Mouse (Mus musculus): ENCODE measurements around the gene Rasgef1a. TPM values are rescaled to one million over a fixed set of nuclear protein-coding genes. Genes with fewer than 3 reads are reported as not detected.

The Rasgef1a gene
- polyA plus RNA-seq, 1 experiment from 2014 or later, result 0.19 TPM

DNA sequence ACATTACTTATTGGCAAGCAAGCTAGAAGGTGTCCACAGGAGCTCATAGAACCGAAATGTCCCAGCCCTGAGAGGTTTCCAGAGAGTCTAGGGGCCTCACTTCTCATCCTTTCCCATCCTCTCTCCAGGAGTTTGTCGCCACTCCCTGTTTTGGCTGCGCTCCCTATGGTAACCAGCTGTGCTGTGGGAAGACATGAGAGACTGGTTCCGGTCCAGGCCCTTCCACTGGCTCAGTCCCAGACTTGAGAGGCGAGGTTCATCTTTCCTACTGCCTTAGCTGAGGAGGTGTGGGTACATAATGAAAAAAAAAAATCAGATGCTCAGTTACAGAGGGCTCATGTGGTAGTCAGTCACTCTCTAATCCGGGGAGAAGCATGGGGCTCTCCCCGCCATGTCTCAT, 19.9 kb upstream of the Rasgef1a start:
- H3K4me2 ChIP-seq (replicated peaks; ENCODE audit: low read depth), result no peak overlapping the region
- TF ChIP-seq EP300 (optimal IDR thresholded peaks at IDR 0.05) (no peak), CTCF (IDR thresholded peaks at IDR 0.05; ENCODE audit: low read depth) (no peak)
- no peak overlapping the region for H3K27ac ChIP-seq (replicated peaks)
- no peaks in the 10 kb centered on the region for H3K27me3 ChIP-seq (ENCODE audit: control insufficient read depth, insufficient read depth, low read length)
- WGBS, result 63% methylated on average over 7 of the region's 7 CpGs
- H3K9ac ChIP-seq (ENCODE audit: low read length), result no peak overlapping the region
- DNase-seq (ENCODE audit: low spot score) (no peak), ATAC-seq (ENCODE audit: low FRiP score, low TSS enrichment) (no peak)
- no peaks in the 10 kb centered on the region for H3K36me3 ChIP-seq (ENCODE audit: control insufficient read depth, insufficient read depth, low read length)
- H3K9me3 ChIP-seq (ENCODE audit: control insufficient read depth, low read length), result no peaks in the 10 kb centered on the region
- H3K4me3 ChIP-seq (ENCODE audit: low read depth, low read length), result no peak overlapping the region
- no peaks in the 10 kb centered on the region for H3K4me1 ChIP-seq (replicated peaks; ENCODE audit: control insufficient read depth, insufficient read depth)

DNA sequence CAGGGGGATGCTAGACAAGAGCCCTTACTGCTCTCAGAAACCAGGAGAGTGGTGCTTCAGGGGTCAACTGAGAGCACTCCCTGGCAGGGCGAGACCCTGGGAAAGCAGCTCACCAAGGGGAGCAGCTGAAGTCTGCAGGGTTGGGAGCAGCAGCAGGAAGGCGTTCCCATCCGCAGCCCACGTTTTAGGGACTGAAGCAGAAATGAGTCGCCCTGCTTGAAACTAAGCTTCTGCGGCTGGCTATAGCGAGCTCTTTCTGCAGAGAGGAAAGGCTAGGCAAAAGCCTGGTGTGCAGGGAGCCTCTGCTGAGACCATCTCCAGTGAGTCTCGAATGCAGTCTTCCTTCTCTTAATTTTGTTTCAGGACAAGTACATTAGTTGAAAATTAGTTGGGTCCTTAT, 19.3 kb upstream of the Rasgef1a start:
- DNase-seq (ENCODE audit: low spot score) (no peak), ATAC-seq (ENCODE audit: low FRiP score, low TSS enrichment) (no peak)
- Histone ChIP-seq H3K9ac (ENCODE audit: low read length) (no peak overlapping the region), H3K4me3 (ENCODE audit: low read depth, low read length) (no peak overlapping the region), H3K27ac (replicated peaks) (no peak overlapping the region), H3K36me3 (ENCODE audit: control insufficient read depth, insufficient read depth, low read length) (no peaks in the 10 kb centered on the region), H3K4me2 (replicated peaks; ENCODE audit: low read depth) (no peak overlapping the region), H3K27me3 (ENCODE audit: control insufficient read depth, insufficient read depth, low read length) (no peaks in the 10 kb centered on the region), H3K9me3 (ENCODE audit: control insufficient read depth, low read length) (no peaks in the 10 kb centered on the region), H3K4me1 (replicated peaks; ENCODE audit: control insufficient read depth, insufficient read depth) (no peaks in the 10 kb centered on the region)
- TF ChIP-seq EP300 (optimal IDR thresholded peaks at IDR 0.05) (no peak), CTCF (IDR thresholded peaks at IDR 0.05; ENCODE audit: low read depth) (no peak)
- WGBS, result 58% methylated on average over 8 of the region's 8 CpGs

DNA sequence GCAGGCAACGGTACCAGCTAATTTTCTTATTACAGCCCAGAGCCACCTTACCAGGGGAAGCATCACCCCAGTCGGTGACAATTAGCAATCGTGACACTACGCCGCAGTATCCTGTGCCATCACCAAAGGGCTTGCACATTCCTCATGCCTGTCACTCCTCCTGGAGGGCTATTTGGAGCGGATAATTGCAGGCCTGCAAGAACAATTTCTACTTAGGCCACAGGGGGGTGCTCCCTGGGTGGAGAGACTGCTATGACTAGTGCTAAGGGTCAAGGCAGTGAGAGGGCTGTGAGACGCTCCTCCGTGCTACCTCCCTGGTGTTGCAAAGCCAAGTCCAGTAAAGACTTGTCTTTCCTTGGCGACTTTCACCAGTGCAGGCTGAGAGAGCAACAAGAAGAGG, 16.1 kb upstream of the Rasgef1a start:
- H3K4me3 ChIP-seq (ENCODE audit: low read depth, low read length), result no peak overlapping the region
- no peak overlapping the region for H3K27ac ChIP-seq (replicated peaks)
- H3K4me1 ChIP-seq (replicated peaks; ENCODE audit: control insufficient read depth, insufficient read depth), result no peaks in the 10 kb centered on the region
- ATAC-seq (ENCODE audit: low FRiP score, low TSS enrichment) (no peak), DNase-seq (ENCODE audit: low spot score) (no peak)
- no peak overlapping the region for H3K4me2 ChIP-seq (replicated peaks; ENCODE audit: low read depth)
- H3K27me3 ChIP-seq (ENCODE audit: control insufficient read depth, insufficient read depth, low read length), result no peaks in the 10 kb centered on the region
- WGBS, result 53% methylated on average over 9 of the region's 9 CpGs
- TF ChIP-seq CTCF (IDR thresholded peaks at IDR 0.05; ENCODE audit: low read depth) (peak; percentile 42), EP300 (optimal IDR thresholded peaks at IDR 0.05) (no peak)
- no peaks in the 10 kb centered on the region for H3K36me3 ChIP-seq (ENCODE audit: control insufficient read depth, insufficient read depth, low read length)
- H3K9me3 ChIP-seq (ENCODE audit: control insufficient read depth, low read length), result no peaks in the 10 kb centered on the region
- H3K9ac ChIP-seq (ENCODE audit: low read length), result no peak overlapping the region

DNA sequence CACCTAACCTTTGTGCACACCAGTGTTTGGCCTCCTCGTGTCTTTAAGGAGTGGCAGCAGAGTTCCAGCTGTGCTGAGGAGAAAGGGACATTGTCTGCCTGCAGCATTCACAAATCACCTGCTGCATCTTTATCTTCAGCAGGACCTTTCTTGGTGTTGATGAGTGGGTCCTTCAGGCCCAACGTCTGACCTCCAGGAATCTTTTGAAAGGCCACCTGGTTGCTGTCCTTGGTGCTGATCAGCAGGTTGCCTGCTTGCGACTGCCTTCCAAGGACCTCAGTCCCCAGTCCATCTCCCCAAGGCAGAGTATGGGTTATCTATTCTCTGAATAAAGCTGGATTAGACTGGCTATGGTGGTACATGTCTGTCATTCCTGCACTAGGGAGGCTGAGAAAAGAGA, 10.0 kb upstream of the Rasgef1a start:
- Histone ChIP-seq H3K27ac (replicated peaks) (no peak overlapping the region), H3K4me3 (ENCODE audit: low read depth, low read length) (no peak overlapping the region), H3K4me1 (replicated peaks; ENCODE audit: control insufficient read depth, insufficient read depth) (no peaks in the 10 kb centered on the region), H3K36me3 (ENCODE audit: control insufficient read depth, insufficient read depth, low read length) (no peaks in the 10 kb centered on the region), H3K9ac (ENCODE audit: low read length) (no peak overlapping the region), H3K27me3 (ENCODE audit: control insufficient read depth, insufficient read depth, low read length) (no peaks in the 10 kb centered on the region), H3K9me3 (ENCODE audit: control insufficient read depth, low read length) (no peaks in the 10 kb centered on the region), H3K4me2 (replicated peaks; ENCODE audit: low read depth) (no peak overlapping the region)
- DNase-seq (ENCODE audit: low spot score) (peak; percentile 44), ATAC-seq (ENCODE audit: low FRiP score, low TSS enrichment) (no peak)
- TF ChIP-seq EP300 (optimal IDR thresholded peaks at IDR 0.05) (no peak), CTCF (IDR thresholded peaks at IDR 0.05; ENCODE audit: low read depth) (no peak)
- 14% methylated on average over 3 of the region's 3 CpGs for WGBS

DNA sequence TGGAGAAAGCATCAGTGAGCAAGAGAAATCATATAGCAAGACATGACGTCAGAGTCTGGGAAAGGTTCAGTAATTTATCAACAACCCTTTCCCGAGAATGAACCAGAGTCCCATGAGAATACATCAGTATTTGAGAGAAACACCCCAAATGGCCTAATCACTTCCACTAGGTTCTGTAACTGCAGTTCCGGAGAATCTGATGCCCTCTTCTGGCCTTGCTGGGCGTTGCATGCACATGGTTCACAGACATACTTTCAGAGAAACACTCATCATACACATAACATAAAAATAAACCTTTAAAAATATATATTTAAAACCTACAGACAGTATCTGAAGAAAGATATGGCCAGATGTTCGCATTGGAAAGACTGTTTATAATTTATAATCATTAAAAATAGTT, 3.9 kb upstream of the Rasgef1a start:
- H3K36me3 ChIP-seq (ENCODE audit: control insufficient read depth, insufficient read depth, low read length), result no peaks in the 10 kb centered on the region
- H3K27ac ChIP-seq (replicated peaks), result no peak overlapping the region
- no peaks in the 10 kb centered on the region for H3K9me3 ChIP-seq (ENCODE audit: control insufficient read depth, low read length)
- WGBS, result 51% methylated on average over 5 of the region's 5 CpGs
- H3K27me3 ChIP-seq (ENCODE audit: control insufficient read depth, insufficient read depth, low read length), result peaks cover 6% of the 10 kb centered on the region; the same call in 1 of the 2 replicates
- no peak for ATAC-seq (ENCODE audit: low FRiP score, low TSS enrichment)
- no peak overlapping the region for H3K4me3 ChIP-seq (ENCODE audit: low read depth, low read length)
- DNase-seq (ENCODE audit: low spot score), result no peak
- no peak overlapping the region for H3K4me2 ChIP-seq (replicated peaks; ENCODE audit: low read depth)
- TF ChIP-seq CTCF (IDR thresholded peaks at IDR 0.05; ENCODE audit: low read depth) (peak; percentile 62), EP300 (optimal IDR thresholded peaks at IDR 0.05) (no peak)
- no peak overlapping the region for H3K9ac ChIP-seq (ENCODE audit: low read length)
- H3K4me1 ChIP-seq (replicated peaks; ENCODE audit: control insufficient read depth, insufficient read depth), result no peaks in the 10 kb centered on the region

DNA sequence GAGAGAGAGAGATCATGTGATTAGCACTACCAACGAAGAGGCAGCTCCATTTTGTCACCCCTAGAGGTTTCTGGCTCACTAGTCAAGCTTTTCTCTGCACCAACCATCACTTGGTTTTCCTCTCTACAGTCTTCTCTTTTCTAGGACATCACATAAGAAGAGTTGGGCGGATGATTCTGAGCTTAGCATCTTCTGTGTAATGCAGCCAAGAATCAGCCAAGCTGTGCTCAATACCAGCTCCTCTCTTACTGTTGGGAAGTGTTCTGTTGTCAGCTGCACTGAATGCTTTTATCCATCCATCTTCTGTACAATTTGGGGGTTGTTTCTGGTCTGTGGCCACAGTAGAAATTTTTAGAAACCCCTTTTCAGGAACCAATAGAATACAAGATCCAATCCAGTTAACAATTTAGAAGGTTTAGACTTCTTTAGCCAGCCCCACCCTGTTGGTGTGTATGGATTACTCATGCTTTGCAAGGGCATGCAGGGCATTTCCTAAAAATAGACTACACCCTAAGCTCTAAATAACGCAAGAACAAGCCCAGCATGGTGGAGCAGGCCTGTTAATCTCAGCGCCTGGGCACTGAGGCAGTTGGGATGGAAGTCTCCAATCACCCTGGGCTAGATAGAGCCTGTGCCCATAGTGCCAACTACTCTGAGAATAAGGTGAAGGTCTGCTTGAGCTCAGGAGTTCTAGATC, 3.2 kb upstream of the Rasgef1a start:
- H3K4me3 ChIP-seq (ENCODE audit: low read depth, low read length), result no peak overlapping the region
- peaks cover 6% of the 10 kb centered on the region; the same call in 1 of the 2 replicates for H3K27me3 ChIP-seq (ENCODE audit: control insufficient read depth, insufficient read depth, low read length)
- no peak for DNase-seq (ENCODE audit: low spot score)
- H3K36me3 ChIP-seq (ENCODE audit: control insufficient read depth, insufficient read depth, low read length), result no peaks in the 10 kb centered on the region
- no peaks in the 10 kb centered on the region for H3K4me1 ChIP-seq (replicated peaks; ENCODE audit: control insufficient read depth, insufficient read depth)
- TF ChIP-seq CTCF (IDR thresholded peaks at IDR 0.05; ENCODE audit: low read depth), result no peak
- TF ChIP-seq EP300 (optimal IDR thresholded peaks at IDR 0.05), result no peak
- no peak overlapping the region for H3K27ac ChIP-seq (replicated peaks)
- no peak overlapping the region for H3K4me2 ChIP-seq (replicated peaks; ENCODE audit: low read depth)
- ATAC-seq (ENCODE audit: low FRiP score, low TSS enrichment), result no peak
- H3K9me3 ChIP-seq (ENCODE audit: control insufficient read depth, low read length), result no peaks in the 10 kb centered on the region
- H3K9ac ChIP-seq (ENCODE audit: low read length), result no peak overlapping the region
- WGBS, result 57% methylated on average over 4 of the region's 4 CpGs
